Mouse (Mus musculus): Measurements from ENCODE around the gene Gpr61.

GRCm38 (mm10) chr3:108158383-108159037 lies 3.8 kb upstream of the Gpr61 start:
- no peak for TF ChIP-seq CTCF (IDR thresholded peaks at IDR 0.05)
- no peak for TF ChIP-seq EP300 (IDR thresholded peaks at IDR 0.05)
